Mouse (Mus musculus) bone marrow macrophage, adult 2 months (primary cell): ENCODE data around the gene Mill2. TPM values are rescaled to one million over a fixed set of nuclear protein-coding genes. Genes with fewer than 3 reads are reported as not detected.

Experiments used
- H3K27ac ChIP-seq: 2 replicates; pipeline ENCODE4 v1.5.1; 2012; ENCODE audit warnings: low read depth, low read length; ENCODE audit not compliant: insufficient read depth
- H3K4me1 ChIP-seq: 2 replicates; pipeline ENCODE4 v1.6.1; 2012; ENCODE audit warnings: low read length; ENCODE audit not compliant: control insufficient read depth, insufficient read depth
- H3K4me3 ChIP-seq: 2 replicates; pipeline ENCODE4 v1.5.1; 2012; ENCODE audit warnings: mild to moderate bottlenecking, low read length, moderate library complexity; ENCODE audit not compliant: insufficient read depth
- CTCF ChIP-seq: IDR thresholded peaks from 2 replicates; pipeline ENCODE4 v1.5.1; 2012; ENCODE audit warnings: low read depth, mild to moderate bottlenecking, low read length, moderate library complexity
- POLR2A ChIP-seq: IDR thresholded peaks from 2 replicates; pipeline ENCODE4 v1.6.1; 2012; ENCODE audit warnings: mild to moderate bottlenecking, low read depth, low read length, borderline replicate concordance
- polyA plus RNA-seq: library from polyadenylated mRNA; stranded (reverse); fragments of >200 nt; gene quantifications from 2 replicates; pipeline ENCODE4 v1.2.4, GENCODE M21; 2012; ENCODE audit not compliant: missing spikeins, insufficient read depth, insufficient read length

Gene Mill2
- polyA plus RNA-seq, 1 experiment, result 3.2 TPM

GRCm38 (mm10) chr7:18893651-18894430 is 54.1 kb downstream of the Mill2 start:
- Histone ChIP-seq H3K27ac (no peak overlapping the region), H3K4me3 (no peak overlapping the region), H3K4me1 (no peaks in the 10 kb centered on the region)
- TF ChIP-seq POLR2A, result no peak
- no peak for TF ChIP-seq CTCF

- no peak overlapping the region for H3K4me3 ChIP-seq
- TF ChIP-seq POLR2A (no peak), CTCF (peak; percentile 35; the same call in 1 of the 2 replicates)
- H3K27ac ChIP-seq, result no peak overlapping the region
- H3K4me1 ChIP-seq, result no peaks in the 10 kb centered on the region
These were observed 56.8 kb downstream of the Mill2 start for GRCm38 (mm10) chr7:18896536-18896935.

GRCm38 (mm10) chr7:18900513-18900912 is 60.7 kb downstream of the Mill2 start:
- TF ChIP-seq CTCF, result no peak
- TF ChIP-seq POLR2A, result no peak
- Histone ChIP-seq H3K4me1 (no peaks in the 10 kb centered on the region), H3K27ac (no peak overlapping the region), H3K4me3 (no peak overlapping the region)

- no peak overlapping the region for H3K4me3 ChIP-seq
- no peaks in the 10 kb centered on the region for H3K4me1 ChIP-seq
- no peak overlapping the region for H3K27ac ChIP-seq
- TF ChIP-seq CTCF, result no peak
- no peak for TF ChIP-seq POLR2A
These were observed 62.7 kb downstream of the Mill2 start for GRCm38 (mm10) chr7:18902486-18902885.

GRCm38 (mm10) chr7:18904971-18905370 is 65.2 kb downstream of the Mill2 start:
- Histone ChIP-seq H3K4me1 (peaks cover 8% of the 10 kb centered on the region; the same call in 1 of the 2 replicates), H3K27ac (no peak overlapping the region), H3K4me3 (no peak overlapping the region)
- TF ChIP-seq CTCF, result no peak
- TF ChIP-seq POLR2A, result no peak

- H3K4me3 ChIP-seq, result peak overlapping the region; percentile 82
- H3K27ac ChIP-seq, result no peak overlapping the region
- TF ChIP-seq POLR2A (no peak), CTCF (no peak)
- peaks cover 14% of the 10 kb centered on the region; the same call in 1 of the 2 replicates for H3K4me1 ChIP-seq
These were observed 70.0 kb downstream of the Mill2 start for GRCm38 (mm10) chr7:18909797-18910196.

- H3K4me1 ChIP-seq, result peaks cover 14% of the 10 kb centered on the region; the same call in 1 of the 2 replicates
- H3K4me3 ChIP-seq, result peak within 1 kb of the TSS; percentile 82
- no peak within 1 kb of the TSS; the same call in 1 of the 2 replicates for H3K27ac ChIP-seq
- TF ChIP-seq CTCF, result no peak
- TF ChIP-seq POLR2A, result no peak
These were observed 70.6 kb downstream of the Mill2 start, which contains the start of gene Ccdc61 for GRCm38 (mm10) chr7:18910241-18910831. Ccdc61 (minus strand) TSS chr7:18910415.

Other genes with a start within 250 kb of the Mill2 start
- not detected in 2 replicates for gene Psg23, start 223.5 kb upstream of the Mill2 start, polyA plus RNA-seq
- gene Psg21, start 183.2 kb upstream of the Mill2 start, polyA plus RNA-seq, result not detected in 2 replicates
- not detected in 2 replicates for gene Psg20, start 153.8 kb upstream of the Mill2 start, polyA plus RNA-seq
- gene Psg22, start 121.9 kb upstream of the Mill2 start, polyA plus RNA-seq, result not detected in 2 replicates
- gene Psg19, start 41.4 kb upstream of the Mill2 start, polyA plus RNA-seq, result not detected in 2 replicates
- not detected in 2 replicates for gene Psg17, start 18.4 kb upstream of the Mill2 start, polyA plus RNA-seq
- gene Pglyrp1, start 31.4 kb downstream of the Mill2 start, polyA plus RNA-seq, result not detected in 2 replicates
- gene Ccdc61, start 70.4 kb downstream of the Mill2 start, polyA plus RNA-seq, result 18.1 and 21.2 TPM in 2 replicates
- 0.12 TPM in 1 of 2 replicates, not detected in the other for gene Nova2, start 85.9 kb downstream of the Mill2 start, polyA plus RNA-seq
- gene Nanos2, start 147.4 kb downstream of the Mill2 start, polyA plus RNA-seq, result not detected in 2 replicates
- gene Mypop, start 151.3 kb downstream of the Mill2 start, polyA plus RNA-seq, result 1.0 and 1.2 TPM in 2 replicates
- gene Irf2bp1, start 164.1 kb downstream of the Mill2 start, polyA plus RNA-seq, result 16.4 and 17.5 TPM in 2 replicates
- not detected in 2 replicates for gene Foxa3, start 183.6 kb downstream of the Mill2 start, polyA plus RNA-seq
- 61.9 and 64.4 TPM in 2 replicates for gene Sympk, start 184.4 kb downstream of the Mill2 start, polyA plus RNA-seq
- gene Rsph6a, start 214.7 kb downstream of the Mill2 start, polyA plus RNA-seq, result not detected in 2 replicates
- 1.7 and 2.6 TPM in 2 replicates for gene Dmwd, start 236.3 kb downstream of the Mill2 start, polyA plus RNA-seq
- gene Dmpk, start 243.9 kb downstream of the Mill2 start, polyA plus RNA-seq, result 2.9 and 4.2 TPM in 2 replicates